Mouse (Mus musculus): ENCODE measurements around the gene Mpp3. TPM values are rescaled to one million over a fixed set of nuclear protein-coding genes. Genes with fewer than 3 reads are reported as not detected.

Gene Mpp3
- polyA plus RNA-seq, 1 experiment from 2014 or later, result 62.9 TPM

GRCm38 (mm10) chr11:102051954-102052353, 23.7 kb upstream of the Mpp3 start:
- ATAC-seq (replicated peaks), result no peak
- WGBS, result 41% methylated on average over 4 of the region's 4 CpGs
- H3K4me2 ChIP-seq, result no peak overlapping the region
- H3K9me3 ChIP-seq, result no peaks in the 10 kb centered on the region
- H3K36me3 ChIP-seq (replicated peaks), result no peaks in the 10 kb centered on the region
- no peak overlapping the region for H3K4me3 ChIP-seq
- no peak overlapping the region for H3K27ac ChIP-seq
- no peaks in the 10 kb centered on the region for H3K27me3 ChIP-seq (replicated peaks)
- H3K9ac ChIP-seq, result no peak overlapping the region
- H3K4me1 ChIP-seq, result no peaks in the 10 kb centered on the region

- Histone ChIP-seq H3K27ac (no peak overlapping the region), H3K4me2 (no peak overlapping the region), H3K9me3 (no peaks in the 10 kb centered on the region), H3K4me3 (no peak overlapping the region), H3K36me3 (replicated peaks) (no peaks in the 10 kb centered on the region), H3K27me3 (replicated peaks) (no peaks in the 10 kb centered on the region), H3K4me1 (no peaks in the 10 kb centered on the region), H3K9ac (no peak overlapping the region)
- no peak for ATAC-seq (replicated peaks)
- 72% methylated on average over 4 of the region's 4 CpGs for WGBS
Observed at GRCm38 (mm10) chr11:102051541-102051940, 23.3 kb upstream of the Mpp3 start.

- Histone ChIP-seq H3K9ac (no peak overlapping the region), H3K27ac (no peak overlapping the region), H3K4me2 (no peak overlapping the region), H3K9me3 (no peaks in the 10 kb centered on the region), H3K36me3 (replicated peaks) (no peaks in the 10 kb centered on the region), H3K4me1 (no peaks in the 10 kb centered on the region), H3K4me3 (no peak overlapping the region), H3K27me3 (replicated peaks) (no peaks in the 10 kb centered on the region)
- no peak for ATAC-seq (replicated peaks)
- 57% methylated on average over 14 of the region's 14 CpGs for WGBS
Observed at GRCm38 (mm10) chr11:102049875-102050482, 21.7 kb upstream of the Mpp3 start.

GRCm38 (mm10) chr11:102046607-102047006, 18.3 kb upstream of the Mpp3 start:
- Histone ChIP-seq H3K27ac (no peak overlapping the region), H3K27me3 (replicated peaks) (no peaks in the 10 kb centered on the region), H3K36me3 (replicated peaks) (no peaks in the 10 kb centered on the region), H3K9me3 (no peaks in the 10 kb centered on the region), H3K9ac (no peak overlapping the region), H3K4me3 (no peak overlapping the region), H3K4me2 (no peak overlapping the region), H3K4me1 (no peaks in the 10 kb centered on the region)
- no peak for ATAC-seq (replicated peaks)
- 78% methylated on average over 9 of the region's 9 CpGs for WGBS

- H3K4me1 ChIP-seq, result peaks cover 5% of the 10 kb centered on the region; the same call in 1 of the 2 replicates
- 89% methylated on average over 7 of the region's 7 CpGs for WGBS
- H3K27ac ChIP-seq, result no peak overlapping the region
- no peak overlapping the region for H3K4me3 ChIP-seq
- no peak for ATAC-seq (replicated peaks)
- H3K27me3 ChIP-seq (replicated peaks), result no peaks in the 10 kb centered on the region
- no peaks in the 10 kb centered on the region for H3K9me3 ChIP-seq
- H3K9ac ChIP-seq, result no peak overlapping the region
- no peak overlapping the region for H3K4me2 ChIP-seq
- no peaks in the 10 kb centered on the region for H3K36me3 ChIP-seq (replicated peaks)
Observed at GRCm38 (mm10) chr11:102044691-102045212, 16.5 kb upstream of the Mpp3 start.

- H3K9me3 ChIP-seq, result no peaks in the 10 kb centered on the region
- no peaks in the 10 kb centered on the region for H3K27me3 ChIP-seq (replicated peaks)
- H3K9ac ChIP-seq, result no peak overlapping the region
- 83% methylated on average over 6 of the region's 6 CpGs for WGBS
- H3K4me2 ChIP-seq, result no peak overlapping the region
- H3K4me3 ChIP-seq, result no peak overlapping the region
- no peak for ATAC-seq (replicated peaks)
- H3K36me3 ChIP-seq (replicated peaks), result no peaks in the 10 kb centered on the region
- H3K4me1 ChIP-seq, result peaks cover 8% of the 10 kb centered on the region; the same call in 1 of the 2 replicates
- H3K27ac ChIP-seq, result no peak overlapping the region
Observed at GRCm38 (mm10) chr11:102043381-102043780, 15.1 kb upstream of the Mpp3 start.

GRCm38 (mm10) chr11:102042971-102043370, 14.7 kb upstream of the Mpp3 start:
- H3K9me3 ChIP-seq, result no peaks in the 10 kb centered on the region
- H3K27ac ChIP-seq, result no peak overlapping the region
- no peak overlapping the region for H3K9ac ChIP-seq
- H3K36me3 ChIP-seq (replicated peaks), result no peaks in the 10 kb centered on the region
- 93% methylated on average over 13 of the region's 14 CpGs for WGBS
- H3K4me1 ChIP-seq, result peaks cover 8% of the 10 kb centered on the region; the same call in 1 of the 2 replicates
- no peak for ATAC-seq (replicated peaks)
- no peak overlapping the region for H3K4me3 ChIP-seq
- no peak overlapping the region for H3K4me2 ChIP-seq
- no peaks in the 10 kb centered on the region for H3K27me3 ChIP-seq (replicated peaks)

GRCm38 (mm10) chr11:102041350-102041949, 13.2 kb upstream of the Mpp3 start, which contains the start of gene Cd300lg:
Gene Cd300lg (plus strand): TSS chr11:102041509.
- Histone ChIP-seq H3K4me2 (no peak within 1 kb of the TSS), H3K4me1 (peaks cover 8% of the 10 kb centered on the region; the same call in 1 of the 2 replicates), H3K9me3 (no peaks in the 10 kb centered on the region), H3K36me3 (replicated peaks) (no peaks in the 10 kb centered on the region), H3K9ac (no peak within 1 kb of the TSS), H3K4me3 (no peak within 1 kb of the TSS), H3K27me3 (replicated peaks) (no peaks in the 10 kb centered on the region), H3K27ac (no peak within 1 kb of the TSS)
- 66% methylated on average over 5 of the region's 5 CpGs for WGBS
- no peak for ATAC-seq (replicated peaks)

GRCm38 (mm10) chr11:102040646-102041045, 12.4 kb upstream of the Mpp3 start:
- H3K9ac ChIP-seq, result no peak overlapping the region
- 76% methylated on average over 4 of the region's 4 CpGs for WGBS

GRCm38 (mm10) chr11:102040138-102040524, 11.9 kb upstream of the Mpp3 start:
- H3K4me2 ChIP-seq, result no peak overlapping the region

More at GRCm38 (mm10) chr11:102040646-102041045, 12.4 kb upstream of the Mpp3 start:
- H3K4me2 ChIP-seq, result no peak overlapping the region
- no peaks in the 10 kb centered on the region for H3K9me3 ChIP-seq
- H3K36me3 ChIP-seq (replicated peaks), result no peaks in the 10 kb centered on the region
- ATAC-seq (replicated peaks), result no peak
- no peak overlapping the region for H3K27ac ChIP-seq
- peaks cover 8% of the 10 kb centered on the region; the same call in 1 of the 2 replicates for H3K4me1 ChIP-seq
- H3K27me3 ChIP-seq (replicated peaks), result no peaks in the 10 kb centered on the region
- H3K4me3 ChIP-seq, result no peak overlapping the region

GRCm38 (mm10) chr11:102039487-102040137, 11.4 kb upstream of the Mpp3 start:
- no peaks in the 10 kb centered on the region for H3K9me3 ChIP-seq
- H3K4me1 ChIP-seq, result peaks cover 8% of the 10 kb centered on the region; the same call in 1 of the 2 replicates
- no peak overlapping the region for H3K27ac ChIP-seq
- no peaks in the 10 kb centered on the region for H3K36me3 ChIP-seq (replicated peaks)
- H3K4me3 ChIP-seq, result no peak overlapping the region
- H3K27me3 ChIP-seq (replicated peaks), result no peaks in the 10 kb centered on the region
- no peak overlapping the region for H3K9ac ChIP-seq
- WGBS, result 54% methylated on average over 13 of the region's 13 CpGs
- H3K4me2 ChIP-seq, result no peak overlapping the region
- ATAC-seq (replicated peaks), result no peak

More at GRCm38 (mm10) chr11:102040138-102040524, 11.9 kb upstream of the Mpp3 start:
- under 1% methylated on average over 9 of the region's 9 CpGs for WGBS
- no peak for ATAC-seq (replicated peaks)
- Histone ChIP-seq H3K27me3 (replicated peaks) (no peaks in the 10 kb centered on the region), H3K27ac (no peak overlapping the region), H3K4me1 (peaks cover 8% of the 10 kb centered on the region; the same call in 1 of the 2 replicates), H3K9me3 (no peaks in the 10 kb centered on the region), H3K36me3 (replicated peaks) (no peaks in the 10 kb centered on the region), H3K4me3 (no peak overlapping the region), H3K9ac (no peak overlapping the region)

- 85% methylated on average over 6 of the region's 6 CpGs for WGBS
- Histone ChIP-seq H3K4me2 (no peak overlapping the region), H3K9me3 (no peaks in the 10 kb centered on the region), H3K4me1 (peaks cover 8% of the 10 kb centered on the region; the same call in 1 of the 2 replicates), H3K27me3 (replicated peaks) (no peaks in the 10 kb centered on the region), H3K4me3 (no peak overlapping the region), H3K36me3 (replicated peaks) (no peaks in the 10 kb centered on the region), H3K27ac (no peak overlapping the region), H3K9ac (no peak overlapping the region)
- no peak for ATAC-seq (replicated peaks)
Observed at GRCm38 (mm10) chr11:102037789-102038188, 9.5 kb upstream of the Mpp3 start.

All from midbrain, embryonic 15.5 days (tissue).